Mouse (Mus musculus) kidney, adult 9 months (tissue): ENCODE results near the gene Lrrtm3.

ENCODE experiments used
- DNase-seq: peaks from one replicate; pipeline ENCODE4 v3.0.0; 2022

Gene Lrrtm3

DNA sequence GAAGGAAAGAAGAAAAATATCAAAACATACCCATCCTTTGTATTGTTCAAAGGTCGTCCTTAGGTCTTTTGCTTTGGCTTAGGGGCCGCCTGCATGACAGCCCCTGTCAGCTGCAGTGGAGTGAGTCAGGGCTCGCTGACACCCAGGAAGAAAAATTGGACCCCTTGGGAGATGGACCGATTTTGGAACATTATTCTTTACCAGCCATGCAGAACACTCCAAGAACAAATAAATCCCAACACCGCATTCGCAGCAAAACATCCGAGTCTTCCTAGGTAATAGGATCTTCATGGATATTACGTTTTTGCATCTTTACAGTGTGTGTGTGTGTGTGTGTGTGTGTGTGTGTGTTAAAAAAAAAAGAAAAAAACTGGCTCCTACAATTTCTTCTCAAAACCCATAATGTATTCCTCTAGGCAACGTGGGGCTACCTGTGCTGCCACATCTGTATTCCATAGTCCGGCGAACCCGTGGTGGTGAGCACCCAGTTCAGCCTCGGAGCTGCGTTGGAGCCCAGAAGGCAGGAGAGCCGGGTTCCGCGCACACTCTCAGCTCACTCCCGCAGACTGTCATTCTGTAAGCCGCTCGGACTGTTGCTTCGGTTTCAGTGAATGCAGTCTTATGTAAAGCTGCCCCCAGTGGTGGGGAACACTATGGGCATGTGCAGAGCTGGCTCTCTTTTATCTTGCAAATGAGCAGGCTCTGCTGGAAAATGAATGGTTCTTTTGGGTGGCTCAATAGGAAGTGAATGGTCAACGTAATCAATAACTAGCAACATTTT lies at the start of gene Lrrtm3:
Gene Lrrtm3, minus strand, starts transcription at position 598 of the 781 bp plus-strand sequence.
- peak; percentile 16 for DNase-seq

DNA sequence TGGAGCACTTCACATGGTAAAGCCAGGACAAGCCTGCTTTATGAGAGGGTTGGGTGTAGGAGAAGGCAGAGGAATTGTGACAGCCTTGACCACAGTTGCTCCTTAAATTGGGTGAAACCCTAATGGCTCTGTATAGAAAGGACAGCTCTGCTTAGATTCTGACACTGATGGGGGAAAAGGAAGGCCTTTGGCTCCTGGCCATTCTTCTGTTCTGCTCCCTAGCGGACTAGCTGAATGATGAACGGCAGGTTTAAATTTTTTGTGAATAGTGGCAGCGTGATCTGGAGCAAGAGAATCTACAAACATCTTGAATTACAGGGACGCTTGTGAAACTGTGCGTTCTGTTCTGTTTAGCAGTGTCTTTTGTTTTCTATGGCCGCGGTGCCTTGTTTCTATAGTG lies 45.4 kb upstream of the Lrrtm3 start:
- DNase-seq, result no peak

DNA sequence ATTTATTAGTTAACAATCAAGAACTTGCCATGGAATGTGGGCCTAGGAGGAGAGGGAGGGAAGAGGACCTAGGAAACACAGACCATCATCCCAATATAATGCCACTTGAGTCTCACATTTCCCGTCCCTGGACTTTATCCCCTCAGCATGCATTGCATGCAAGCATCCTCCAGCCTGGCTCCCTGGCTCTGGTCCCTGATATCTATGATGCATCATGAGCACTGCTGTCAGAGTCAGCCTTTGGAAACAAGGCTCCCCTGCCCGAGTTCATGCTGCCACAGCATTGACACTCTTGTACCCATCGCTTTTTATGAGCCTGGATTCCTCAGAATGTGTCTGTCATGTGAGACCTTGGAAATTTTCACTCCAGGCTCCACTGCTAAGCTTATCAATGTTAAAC lies 43.4 kb upstream of the Lrrtm3 start:
- DNase-seq, result no peak

DNA sequence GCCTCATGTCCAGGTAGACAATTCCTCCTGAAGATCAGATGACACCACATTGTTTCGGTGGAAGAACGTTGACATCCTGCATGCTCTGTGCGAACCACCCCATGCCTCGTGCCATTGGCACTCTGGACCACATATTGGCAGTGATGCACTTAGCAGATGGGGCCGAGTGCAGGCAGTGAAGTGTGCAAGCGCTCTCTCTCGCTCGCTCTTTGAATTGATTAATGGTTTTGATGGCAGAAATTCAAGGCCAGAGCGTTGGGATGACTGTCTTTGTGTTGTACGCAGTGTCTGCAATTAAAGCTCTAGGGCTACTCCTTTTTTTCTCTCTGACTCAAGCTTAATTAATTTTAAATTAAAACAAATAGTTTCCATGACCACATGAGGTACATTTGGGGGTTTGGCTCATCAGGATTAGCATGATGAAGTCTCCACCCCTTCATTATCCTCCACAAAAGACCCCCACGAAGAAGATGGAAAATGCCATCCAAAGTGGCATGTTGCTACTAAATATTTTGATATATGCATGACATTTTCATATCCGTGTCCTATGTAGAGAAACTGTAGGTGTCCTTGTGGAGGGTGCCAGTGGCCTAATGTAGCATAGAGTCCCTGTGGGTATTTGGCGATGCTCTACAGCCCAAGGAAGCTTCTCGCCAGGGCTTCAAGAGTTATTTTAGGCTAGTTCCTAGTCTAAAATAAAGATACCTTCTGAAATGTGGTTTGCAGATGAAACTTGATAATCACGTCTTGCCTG lies 40.5 kb upstream of the Lrrtm3 start:
- no peak for DNase-seq

DNA sequence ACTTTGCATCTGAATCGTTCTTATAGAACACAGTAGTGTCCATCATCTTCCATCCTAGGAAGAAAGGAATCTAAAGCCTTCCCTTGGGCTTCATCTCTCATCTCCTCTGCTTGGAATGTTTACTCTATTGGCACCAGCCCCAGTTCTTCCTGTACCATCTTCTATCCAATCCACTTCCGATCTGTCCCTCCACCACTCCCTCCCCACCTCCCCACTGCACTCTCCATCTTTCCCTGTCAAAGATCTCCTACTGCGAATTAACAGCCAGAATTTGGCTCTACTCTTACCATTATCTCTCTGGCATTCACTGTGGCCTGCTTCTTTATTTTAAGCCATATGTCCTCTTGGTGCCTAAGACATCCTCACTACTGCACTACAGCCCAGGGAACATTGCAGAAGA lies 28.8 kb upstream of the Lrrtm3 start:
- DNase-seq, result no peak

DNA sequence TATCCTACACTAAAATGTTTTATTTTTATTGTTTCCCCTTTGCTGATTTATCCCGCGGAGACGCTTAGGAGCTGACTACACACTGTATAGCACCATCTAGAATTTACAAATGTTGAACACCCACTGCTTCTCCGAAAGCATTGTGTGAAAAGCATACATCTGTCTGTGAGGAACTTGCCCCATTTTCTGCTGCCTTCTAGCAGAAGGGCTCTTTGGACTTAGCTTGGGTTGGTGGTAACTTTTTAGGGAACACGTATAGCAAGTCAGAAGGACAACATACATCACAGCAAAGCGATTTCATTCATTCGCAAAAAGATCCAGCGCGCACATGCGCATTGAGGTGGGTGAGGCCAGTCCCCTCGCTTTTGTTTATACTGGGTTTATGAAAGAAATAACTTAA lies 25.2 kb upstream of the Lrrtm3 start:
- no peak for DNase-seq

DNA sequence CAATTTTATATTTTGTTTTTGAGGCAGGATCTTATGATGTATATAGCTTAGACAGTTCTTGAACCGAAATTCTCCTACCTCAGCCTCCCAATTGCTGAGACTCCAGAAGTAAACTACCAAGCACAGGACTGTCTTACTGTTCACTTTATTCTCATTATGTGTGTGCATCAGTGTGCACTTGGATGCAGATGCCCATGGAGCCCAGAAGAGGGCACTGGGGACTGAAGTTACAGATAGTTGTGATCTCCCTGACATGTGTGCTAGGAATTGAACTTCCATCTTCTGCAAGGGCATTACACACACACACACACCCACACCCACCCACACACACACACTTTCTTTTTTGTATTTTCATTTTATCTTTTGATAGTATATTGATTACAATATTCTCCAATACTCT lies 6.5 kb upstream of the Lrrtm3 start:
- no peak for DNase-seq

DNA sequence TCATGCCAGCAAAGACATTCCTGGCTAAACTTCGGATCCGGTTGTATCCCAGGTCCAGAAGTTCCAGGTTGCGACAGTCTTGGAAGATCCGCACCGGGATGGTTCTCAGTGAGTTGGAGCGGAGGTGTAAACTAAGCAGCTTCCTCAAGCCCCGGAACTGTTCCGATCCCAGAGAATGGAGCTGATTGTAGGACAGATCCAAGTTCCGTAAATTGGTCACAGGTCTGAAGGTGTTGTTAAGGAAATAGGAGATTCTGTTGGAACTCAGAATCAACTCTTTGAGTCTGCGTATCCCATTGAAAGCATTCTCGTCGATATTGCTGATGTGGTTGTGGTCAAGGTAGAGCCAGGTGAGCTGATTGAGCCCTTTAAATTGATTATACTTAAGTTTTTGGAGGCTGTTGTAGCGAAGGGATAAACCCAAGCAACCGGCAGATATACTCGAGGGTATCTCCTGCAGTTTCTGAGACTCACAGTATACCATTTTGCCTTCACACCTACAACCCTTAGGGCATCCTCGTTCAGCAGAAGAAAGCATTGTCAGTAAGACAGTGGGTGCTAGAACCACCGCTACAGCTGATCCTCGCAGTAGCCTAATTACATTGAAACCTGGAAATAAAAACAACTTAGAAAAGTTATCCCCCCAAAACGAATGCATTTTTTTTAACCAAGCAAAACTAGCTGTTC lies 1.2 kb downstream of the Lrrtm3 start:
- DNase-seq, result no peak

DNA sequence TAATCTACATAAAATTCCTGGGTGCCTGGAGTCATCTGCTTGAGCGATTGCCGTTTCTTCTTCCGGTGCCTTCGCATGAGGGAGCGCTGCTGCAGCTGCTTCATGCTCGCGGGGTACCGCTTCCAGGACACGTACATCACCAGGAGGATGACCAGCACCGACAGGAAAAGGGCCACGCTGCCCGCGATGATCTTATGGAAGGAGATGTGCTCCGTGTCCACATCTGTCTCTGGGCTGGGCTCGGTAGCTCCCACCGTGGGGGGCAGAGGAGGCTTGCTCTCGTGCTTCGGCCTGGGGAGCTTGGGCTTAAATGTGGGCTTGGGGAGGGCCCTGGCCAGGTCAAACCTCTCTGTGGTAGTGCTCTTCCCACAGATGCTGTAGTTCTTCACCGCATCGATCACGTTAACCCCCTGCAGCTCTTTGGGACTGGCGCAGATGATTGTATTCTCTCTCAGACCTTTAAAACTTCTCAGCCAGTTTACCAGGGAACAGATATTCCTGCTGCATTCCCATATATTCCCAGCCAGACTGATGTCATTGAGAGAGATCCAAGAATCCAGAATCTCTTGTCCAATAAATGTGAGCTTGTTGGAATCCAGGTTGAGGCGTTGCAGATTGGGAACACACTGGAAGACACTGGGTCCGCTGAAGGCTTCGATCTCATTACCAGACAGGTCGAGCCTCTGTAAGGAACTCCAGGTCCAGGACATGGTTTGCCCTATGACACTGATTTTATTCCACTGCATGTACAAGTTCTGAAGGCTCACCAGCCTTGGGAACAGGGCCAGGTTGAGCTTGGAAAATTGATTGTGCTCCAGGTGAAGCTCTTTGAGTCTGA lies 1.9 kb downstream of the Lrrtm3 start:
- no peak for DNase-seq

DNA sequence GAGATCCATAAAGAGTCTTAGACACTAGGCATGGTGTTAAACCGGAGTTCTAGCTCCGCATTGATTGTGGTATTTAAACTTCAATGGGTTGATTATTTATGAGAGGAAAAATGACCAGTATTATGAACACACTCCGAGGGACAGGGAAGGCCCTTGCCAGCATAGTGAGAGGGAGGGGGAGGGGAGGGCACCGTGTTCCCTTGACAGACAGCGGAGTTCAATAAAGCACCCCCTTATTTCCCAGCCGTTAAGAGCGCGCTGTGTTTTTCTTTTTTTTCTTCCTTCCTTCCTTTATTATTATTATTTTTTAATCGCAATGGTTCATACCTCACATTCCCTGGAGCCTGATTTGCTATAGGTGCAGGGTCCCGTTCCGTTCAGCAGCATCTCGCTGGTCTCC lies 2.6 kb downstream of the Lrrtm3 start:
- no peak for DNase-seq

DNA sequence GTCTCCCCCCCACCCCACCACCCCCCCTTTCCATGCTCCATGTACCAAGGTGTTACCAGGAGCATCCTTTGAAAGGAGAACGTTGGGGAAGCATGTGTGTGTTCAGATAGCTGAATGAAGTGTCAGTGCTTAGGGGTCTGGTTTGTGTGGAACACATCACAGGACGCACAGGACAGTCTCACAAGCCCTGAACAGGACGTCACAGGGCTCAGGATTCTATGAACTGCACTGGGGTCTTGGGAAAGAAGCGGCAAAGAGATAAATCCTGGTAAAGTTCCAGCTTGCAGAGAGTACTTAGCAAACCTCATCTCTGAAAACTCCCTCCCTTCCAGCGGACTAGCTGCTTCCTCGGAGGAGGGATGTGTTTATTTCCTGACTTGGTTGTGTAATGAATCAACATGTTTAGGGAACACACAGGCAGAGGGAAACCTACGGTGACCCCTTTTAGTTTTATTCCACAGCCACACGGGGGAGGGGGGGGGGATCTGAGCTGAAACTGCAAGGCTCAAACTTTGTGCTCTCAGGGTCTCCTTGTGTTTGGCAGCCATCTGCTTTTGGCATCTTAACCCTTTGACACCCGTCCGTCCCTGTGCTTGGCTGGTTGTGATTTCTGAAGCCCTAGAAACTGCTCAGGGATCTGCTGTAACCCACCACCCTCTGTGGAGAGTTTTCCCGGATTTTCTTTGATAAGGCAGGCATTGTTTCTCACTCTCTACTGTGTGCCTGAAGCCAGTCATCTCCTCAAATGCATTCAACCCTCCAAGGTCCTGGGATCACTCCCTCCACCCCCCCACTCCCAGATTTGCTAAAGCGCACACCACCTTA lies 3.3 kb downstream of the Lrrtm3 start:
- DNase-seq, result no peak

DNA sequence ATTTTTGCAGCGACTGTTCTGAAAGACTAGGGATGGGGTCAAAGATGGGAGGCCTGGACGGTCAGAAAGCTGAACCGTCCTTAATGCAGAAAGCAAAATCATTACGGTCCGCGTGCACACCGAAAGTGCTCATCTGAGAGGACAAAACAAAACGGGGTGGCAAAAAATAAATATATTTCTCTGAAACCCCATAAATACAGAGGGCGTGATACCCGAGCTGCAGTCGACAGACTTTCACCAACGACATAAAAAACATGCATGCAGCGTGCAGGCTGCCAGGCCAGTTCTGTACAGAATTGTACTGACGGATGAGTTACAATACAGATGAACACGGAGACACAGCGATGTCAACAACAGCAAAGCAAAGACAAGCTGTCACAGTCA lies 3.9 kb downstream of the Lrrtm3 start:
- DNase-seq, result no peak

DNA sequence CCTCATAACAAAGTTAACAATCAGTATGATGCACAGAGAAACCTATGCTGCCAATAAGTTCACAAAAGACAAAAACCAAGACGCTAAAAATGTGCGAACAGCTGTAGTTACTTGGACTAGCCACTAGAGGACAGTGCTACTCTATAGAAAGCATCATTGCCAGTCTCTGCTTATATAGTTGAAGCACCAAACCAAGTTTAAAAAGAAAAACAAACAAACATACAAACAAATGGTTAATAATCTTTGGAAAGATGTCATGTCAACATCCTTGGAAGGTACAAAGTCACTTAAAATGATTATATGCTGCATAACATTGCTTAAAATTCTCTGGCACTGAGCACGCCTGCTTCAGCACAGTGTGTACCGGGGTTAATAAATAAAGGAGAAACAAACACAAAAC lies 5.6 kb downstream of the Lrrtm3 start:
- peak; percentile 16 for DNase-seq

DNA sequence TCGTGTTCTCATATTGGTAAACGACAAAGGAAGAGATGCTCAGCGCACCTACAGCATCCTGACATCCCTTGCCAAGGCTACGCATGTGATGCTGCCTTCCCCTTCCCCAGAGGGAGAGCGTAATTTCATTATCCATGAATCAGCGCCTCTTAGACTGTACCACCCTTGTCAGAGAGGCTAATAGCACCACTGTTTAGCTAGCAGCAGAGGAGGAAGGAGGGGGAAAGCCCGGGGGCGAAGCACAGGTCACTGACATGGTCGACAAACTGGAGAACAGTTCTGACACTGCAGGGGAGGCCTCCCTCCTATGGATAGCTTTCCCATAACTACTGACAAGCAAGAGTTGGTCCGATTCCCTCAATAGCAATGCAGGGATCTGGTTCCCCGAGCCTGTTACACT lies 6.3 kb downstream of the Lrrtm3 start:
- DNase-seq, result no peak

DNA sequence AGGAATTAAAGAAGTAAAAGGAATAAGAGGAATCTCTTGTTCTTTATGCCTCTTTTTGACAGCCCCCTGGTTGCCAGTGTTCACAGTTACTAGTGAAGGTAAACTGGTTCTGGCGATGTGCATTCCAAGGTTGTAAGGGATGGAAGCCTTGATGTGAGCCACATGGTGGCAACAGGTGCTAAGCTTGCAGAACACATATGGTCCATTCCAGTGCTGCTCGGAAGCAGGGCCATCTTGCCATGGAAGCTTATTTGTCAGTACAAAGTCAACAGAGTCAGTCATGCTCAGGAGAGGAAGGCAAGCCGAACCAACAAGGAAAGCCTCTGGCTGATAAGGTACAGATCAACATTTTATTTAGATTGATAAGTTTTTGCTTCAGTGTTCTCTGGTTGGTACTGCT lies 7.7 kb downstream of the Lrrtm3 start:
- DNase-seq, result no peak

DNA sequence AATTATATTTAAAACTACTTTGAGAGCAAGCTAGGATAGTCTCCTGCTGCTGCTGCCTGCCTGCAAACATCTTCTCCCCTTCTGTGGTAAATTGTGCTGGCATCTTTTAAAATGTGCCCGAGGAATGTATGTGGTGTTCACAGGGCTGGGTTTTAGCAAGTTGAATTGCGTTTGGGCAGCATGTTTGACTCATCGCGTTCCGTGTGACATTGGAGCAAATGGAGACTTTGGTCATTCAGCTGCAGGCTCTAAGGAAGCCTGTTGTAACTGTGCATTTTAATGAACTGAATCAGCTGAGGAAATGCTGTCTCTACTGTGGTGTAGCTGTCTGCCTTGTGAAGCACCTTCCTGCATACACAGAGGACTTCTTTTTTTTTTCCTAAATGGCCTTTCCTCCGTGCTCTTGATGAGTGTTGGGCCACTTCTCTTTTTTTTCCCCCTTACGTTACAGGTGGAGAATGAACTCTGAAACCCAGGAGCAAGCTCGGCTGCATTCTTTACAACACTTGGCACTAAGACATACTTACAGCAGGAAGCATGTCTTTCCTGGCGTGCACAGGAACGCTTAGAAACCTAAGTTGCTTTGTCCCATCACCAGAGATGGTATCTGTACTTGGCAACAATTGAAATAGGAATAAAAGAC lies 13.5 kb downstream of the Lrrtm3 start:
- DNase-seq, result no peak

DNA sequence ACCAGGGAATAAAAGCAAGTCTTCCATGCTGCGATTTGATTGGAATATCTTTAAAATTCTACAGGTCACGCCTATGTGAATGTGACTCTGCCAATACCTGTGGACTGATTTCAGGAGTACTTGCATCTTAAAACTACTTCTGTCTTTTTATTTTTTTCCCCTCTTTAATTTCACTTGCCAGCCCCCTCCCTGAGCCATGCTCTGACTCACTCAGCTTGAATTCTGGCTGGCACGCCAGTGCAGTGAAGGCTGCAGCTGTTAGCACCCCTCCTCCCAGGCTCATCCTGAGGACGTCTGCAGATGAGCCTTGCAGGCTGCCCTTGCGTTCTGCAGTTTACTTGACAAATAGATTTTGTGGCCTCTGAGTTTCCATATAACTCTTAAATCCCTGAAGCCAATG lies 14.1 kb downstream of the Lrrtm3 start:
- DNase-seq, result no peak

DNA sequence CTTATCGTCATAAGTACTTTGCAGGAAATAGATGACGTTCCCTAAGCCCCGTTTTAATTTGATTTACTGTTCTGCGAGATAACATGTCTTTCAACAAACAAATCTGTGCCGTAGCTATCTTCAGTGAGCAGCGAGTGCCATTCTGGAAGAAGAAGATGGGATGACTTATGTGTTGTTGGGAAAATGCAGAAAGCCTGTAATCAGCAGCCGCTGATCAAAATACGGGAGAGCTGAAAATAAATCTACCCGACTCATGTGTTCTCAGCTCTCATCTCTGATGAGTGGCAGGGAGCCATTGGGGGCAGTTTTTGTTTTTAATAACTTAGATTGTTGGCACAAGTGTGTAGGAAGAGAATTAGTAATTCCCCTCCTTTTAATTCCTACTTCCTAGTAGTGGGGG lies 26.4 kb downstream of the Lrrtm3 start:
- DNase-seq, result no peak

DNA sequence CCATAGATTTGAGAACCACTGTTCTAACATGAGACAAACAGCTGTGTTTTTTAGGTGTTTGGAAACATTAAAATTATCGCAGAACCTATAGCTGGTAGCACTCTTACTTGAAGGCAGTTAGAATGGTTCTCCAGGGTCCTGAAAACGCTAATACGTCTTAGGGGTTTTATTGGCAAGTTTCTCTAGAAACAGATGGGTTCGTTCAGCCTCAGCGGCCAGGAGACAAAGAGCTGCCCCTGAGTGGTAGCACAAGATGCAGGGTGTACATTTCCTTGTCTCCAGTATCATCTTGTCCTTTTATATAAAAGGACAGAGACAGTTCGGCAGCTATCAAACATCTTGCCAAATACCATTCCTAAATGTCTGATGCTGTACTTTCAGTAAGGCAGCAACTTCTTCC lies 40.1 kb downstream of the Lrrtm3 start:
- no peak for DNase-seq

DNA sequence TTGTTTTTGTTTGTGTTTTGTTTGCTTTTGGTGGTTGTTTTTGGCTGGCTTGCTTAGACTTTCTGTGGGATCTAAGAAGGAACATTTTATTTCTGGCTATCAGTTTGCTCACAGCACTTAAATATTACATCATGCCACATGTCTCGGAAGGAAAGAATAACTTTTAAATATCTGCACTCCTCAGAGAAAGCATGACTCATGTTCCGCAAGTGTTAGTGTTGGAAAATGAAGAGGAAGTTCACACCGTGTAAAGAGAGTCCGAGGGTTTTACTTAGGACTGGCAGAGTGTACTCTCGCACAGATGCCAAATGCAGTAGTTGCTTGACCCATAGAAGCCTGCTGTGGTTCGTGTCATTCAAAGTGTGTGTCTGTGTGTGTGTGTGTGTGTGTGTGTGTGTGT lies 40.9 kb downstream of the Lrrtm3 start:
- DNase-seq, result no peak

DNA sequence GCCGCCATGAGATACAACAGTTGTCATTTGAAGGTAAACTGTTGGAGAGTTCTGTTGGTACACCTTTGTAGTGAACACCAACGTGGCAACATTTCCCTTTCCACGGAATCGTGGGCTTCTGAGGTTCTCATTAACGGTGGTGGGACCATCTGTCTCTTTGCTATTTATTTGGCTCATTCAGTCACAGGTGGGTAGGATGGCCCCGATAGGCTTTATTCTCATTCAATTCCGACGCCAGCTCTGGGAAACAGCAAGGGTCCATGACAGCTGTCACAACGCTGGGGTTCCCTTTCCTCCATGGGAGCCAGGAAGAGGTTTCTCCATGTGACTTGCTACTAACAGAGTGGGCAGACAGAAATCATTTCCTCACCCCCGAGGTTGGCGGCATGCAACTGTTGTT lies 48.2 kb downstream of the Lrrtm3 start:
- no peak for DNase-seq

DNA sequence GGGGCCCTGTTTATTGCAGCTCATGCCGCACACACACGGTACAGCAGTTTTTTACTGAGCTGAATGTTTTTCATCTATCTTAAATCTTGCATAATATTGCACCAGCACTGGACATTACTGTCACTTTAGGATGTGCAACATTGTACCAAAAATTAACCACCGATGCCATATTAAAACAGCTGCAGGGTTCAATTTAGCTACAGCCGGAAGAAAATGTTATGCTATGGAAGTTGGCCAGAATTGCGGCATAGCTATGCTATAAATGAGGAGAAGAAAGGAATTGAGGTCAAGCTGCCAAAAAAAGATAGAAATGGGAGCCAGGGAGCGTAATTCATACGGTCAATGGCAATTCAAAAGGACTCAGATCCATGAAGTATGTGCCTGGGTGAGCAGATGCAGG lies 48.9 kb downstream of the Lrrtm3 start:
- DNase-seq, result no peak
